Mouse (Mus musculus): ENCODE data around the gene Ceacam9. TPM values are rescaled to one million over a fixed set of nuclear protein-coding genes. Genes with fewer than 3 reads are reported as not detected.
"Not testable (repeated sequence)": the region's sequence is repeated elsewhere in the genome, so short reads cannot be mapped to it uniquely, and the experiment has no call there.

Gene Ceacam9
- under 1 TPM in 1 of 2 experiments, not detected in 1; 0.22 TPM for total RNA-seq (2021)

GRCm38 (mm10) chr7:16721629-16722028, at the start of gene Ceacam9:
Ceacam9 (plus strand) TSS chr7:16721929.
- DNase-seq (ENCODE audit: low spot score in 2 of 2), result no peak
- intact Hi-C loops (cut with DNase I), result no loop called here

GRCm38 (mm10) chr7:16673823-16674222, 47.9 kb upstream of the Ceacam9 start:
- intact Hi-C loops (cut with DNase I), result no loop called here

GRCm38 (mm10) chr7:16674699-16675098, 47.0 kb upstream of the Ceacam9 start:
- DNase-seq (ENCODE audit: low spot score in 2 of 2), result peak; percentile 7 to 10
- intact Hi-C loops (cut with DNase I), result not testable (repeated sequence)

More at GRCm38 (mm10) chr7:16673823-16674222, 47.9 kb upstream of the Ceacam9 start:
- no peak for DNase-seq (ENCODE audit: low spot score in 2 of 2)

- no peak for DNase-seq (ENCODE audit: low spot score in 2 of 2)
- intact Hi-C loops (cut with DNase I), result no loop called here
These were observed 46.1 kb upstream of the Ceacam9 start, which contains the start of gene Ceacam15 for GRCm38 (mm10) chr7:16675605-16676004. Ceacam15 (minus strand) TSS chr7:16675705.

GRCm38 (mm10) chr7:16680194-16680593, 41.5 kb upstream of the Ceacam9 start:
- DNase-seq (ENCODE audit: low spot score in 2 of 2); intact Hi-C loops (cut with DNase I): not testable (repeated sequence)

- intact Hi-C loops (cut with DNase I), result no loop called here
- no peak for DNase-seq (ENCODE audit: low spot score in 2 of 2)
These were observed 32.5 kb upstream of the Ceacam9 start for GRCm38 (mm10) chr7:16689196-16689595.

- DNase-seq (ENCODE audit: low spot score in 2 of 2), result no peak
- intact Hi-C loops (cut with DNase I), result loop anchor here (5.0 kb wide), 1 partner anchor 63 kb away; no protein-coding TSS in a partner anchor
These were observed 26.7 kb upstream of the Ceacam9 start for GRCm38 (mm10) chr7:16695025-16695424.

- intact Hi-C loops (cut with DNase I), result loop anchor here (5.0 kb wide), 1 partner anchor 67 kb away; no protein-coding TSS in a partner anchor
- no peak for DNase-seq (ENCODE audit: low spot score in 2 of 2)
These were observed 22.7 kb upstream of the Ceacam9 start for GRCm38 (mm10) chr7:16699042-16699441.

GRCm38 (mm10) chr7:16700583-16700982, 21.1 kb upstream of the Ceacam9 start:
- intact Hi-C loops (cut with DNase I), result no loop called here
- no peak for DNase-seq (ENCODE audit: low spot score in 2 of 2)

- peak; percentile 54 to 62 for DNase-seq (ENCODE audit: low spot score in 2 of 2)
- intact Hi-C loops (cut with DNase I), result no loop called here
These were observed 15.3 kb upstream of the Ceacam9 start for GRCm38 (mm10) chr7:16706385-16706784.

GRCm38 (mm10) chr7:16708244-16708643, 13.5 kb upstream of the Ceacam9 start:
- DNase-seq (ENCODE audit: low spot score in 2 of 2), result no peak
- intact Hi-C loops (cut with DNase I), result no loop called here

GRCm38 (mm10) chr7:16710604-16711003, 11.1 kb upstream of the Ceacam9 start:
- DNase-seq (ENCODE audit: low spot score in 2 of 2), result no peak
- intact Hi-C loops (cut with DNase I), result no loop called here

GRCm38 (mm10) chr7:16712633-16713415, 8.9 kb upstream of the Ceacam9 start:
- no peak for DNase-seq (ENCODE audit: low spot score in 2 of 2)
- intact Hi-C loops (cut with DNase I), result no loop called here

- intact Hi-C loops (cut with DNase I); DNase-seq (ENCODE audit: low spot score in 2 of 2): not testable (repeated sequence)
These were observed 5.1 kb upstream of the Ceacam9 start for GRCm38 (mm10) chr7:16716456-16717152.

GRCm38 (mm10) chr7:16722490-16722889, 761 bp downstream of the Ceacam9 start:
- DNase-seq (ENCODE audit: low spot score in 2 of 2); intact Hi-C loops (cut with DNase I): not testable (repeated sequence)

GRCm38 (mm10) chr7:16728596-16729348, 7.0 kb downstream of the Ceacam9 start:
- intact Hi-C loops (cut with DNase I), result loop anchor here (1.0 kb wide), 1 partner anchor 99 kb away; no protein-coding TSS in a partner anchor
- DNase-seq (ENCODE audit: low spot score in 2 of 2), result peak; percentile 63 to 66

- intact Hi-C loops (cut with DNase I); DNase-seq (ENCODE audit: low spot score in 2 of 2): not testable (repeated sequence)
These were observed 7.8 kb downstream of the Ceacam9 start for GRCm38 (mm10) chr7:16729563-16729962.

- DNase-seq (ENCODE audit: low spot score in 2 of 2), result no peak
- intact Hi-C loops (cut with DNase I), result no loop called here
These were observed 9.1 kb downstream of the Ceacam9 start for GRCm38 (mm10) chr7:16730791-16731190.

- intact Hi-C loops (cut with DNase I), result no loop called here
- no peak for DNase-seq (ENCODE audit: low spot score in 2 of 2)
These were observed 10.2 kb downstream of the Ceacam9 start for GRCm38 (mm10) chr7:16731893-16732422.
